Mouse (Mus musculus): ENCODE measurements around the gene Cfi. TPM values are rescaled to one million over a fixed set of nuclear protein-coding genes. Genes with fewer than 3 reads are reported as not detected.

Cfi gene
- polyA plus RNA-seq, 1 experiment from 2014 or later, result 54.6 TPM

DNA sequence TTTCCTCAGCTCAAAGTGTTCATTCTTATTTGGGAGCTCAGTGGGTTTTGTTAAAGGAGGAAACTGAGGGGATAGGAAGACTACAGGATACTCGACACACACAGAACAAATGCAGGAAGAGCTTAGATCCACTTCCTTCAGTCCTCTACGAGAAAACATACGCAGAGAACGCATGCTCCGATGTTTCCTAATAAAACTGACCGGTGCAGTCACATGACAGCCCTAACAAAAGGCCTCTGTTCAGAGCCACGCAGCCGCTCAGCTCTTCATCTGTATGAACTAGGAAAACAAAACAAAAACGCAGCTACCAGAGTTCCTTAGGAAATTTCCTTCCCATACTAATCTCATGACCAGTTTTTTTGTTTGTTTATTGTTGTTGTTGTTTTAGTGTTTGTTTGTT, 14.8 kb upstream of the Cfi start:
- Histone ChIP-seq H3K9ac (ENCODE audit: low read depth, low read length) (no peak overlapping the region), H3K4me3 (ENCODE audit: low read depth, low read length) (no peak overlapping the region), H3K4me2 (replicated peaks; ENCODE audit: low read depth) (no peak overlapping the region), H3K36me3 (ENCODE audit: control insufficient read depth, insufficient read depth) (peaks cover 15% of the 10 kb centered on the region), H3K9me3 (ENCODE audit: control insufficient read depth) (no peaks in the 10 kb centered on the region), H3K27me3 (replicated peaks; ENCODE audit: control insufficient read depth, insufficient read depth, low read length) (no peaks in the 10 kb centered on the region), H3K27ac (ENCODE audit: low read depth, low read length) (no peak overlapping the region), H3K4me1 (replicated peaks; ENCODE audit: control insufficient read depth, insufficient read depth, low read length) (no peaks in the 10 kb centered on the region)
- 56% methylated on average over 9 of the region's 9 CpGs for WGBS
- ATAC-seq, result no peak
- no peak for TF ChIP-seq CTCF (IDR thresholded peaks at IDR 0.05; ENCODE audit: low read depth)

DNA sequence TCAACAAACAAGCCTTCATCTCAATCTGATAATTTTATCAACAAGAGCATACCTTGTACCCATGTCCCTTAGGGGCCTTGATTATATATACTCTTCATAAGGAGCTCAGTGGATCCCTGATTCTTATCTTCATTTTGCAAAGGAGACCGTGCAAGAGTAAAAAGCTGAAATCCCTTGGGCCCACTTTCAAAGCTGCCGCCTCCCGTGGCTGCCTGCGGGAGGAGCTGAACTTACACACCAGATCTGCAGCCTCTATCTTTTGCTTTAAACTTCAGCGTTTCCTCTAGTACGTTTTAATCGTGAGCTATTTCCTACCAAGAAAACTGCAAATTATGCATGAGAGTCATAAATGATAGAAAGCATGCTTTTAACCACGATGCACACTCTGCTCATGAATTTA, 13.9 kb upstream of the Cfi start:
- H3K9me3 ChIP-seq (ENCODE audit: control insufficient read depth), result no peaks in the 10 kb centered on the region
- H3K4me1 ChIP-seq (replicated peaks; ENCODE audit: control insufficient read depth, insufficient read depth, low read length), result no peaks in the 10 kb centered on the region
- 73% methylated on average over 8 of the region's 8 CpGs for WGBS
- ATAC-seq, result no peak
- H3K36me3 ChIP-seq (ENCODE audit: control insufficient read depth, insufficient read depth), result peaks cover 20% of the 10 kb centered on the region
- H3K27ac ChIP-seq (ENCODE audit: low read depth, low read length), result no peak overlapping the region
- no peak for TF ChIP-seq CTCF (IDR thresholded peaks at IDR 0.05; ENCODE audit: low read depth)
- no peaks in the 10 kb centered on the region for H3K27me3 ChIP-seq (replicated peaks; ENCODE audit: control insufficient read depth, insufficient read depth, low read length)
- no peak overlapping the region for H3K9ac ChIP-seq (ENCODE audit: low read depth, low read length)
- no peak overlapping the region for H3K4me2 ChIP-seq (replicated peaks; ENCODE audit: low read depth)
- no peak overlapping the region for H3K4me3 ChIP-seq (ENCODE audit: low read depth, low read length)

DNA sequence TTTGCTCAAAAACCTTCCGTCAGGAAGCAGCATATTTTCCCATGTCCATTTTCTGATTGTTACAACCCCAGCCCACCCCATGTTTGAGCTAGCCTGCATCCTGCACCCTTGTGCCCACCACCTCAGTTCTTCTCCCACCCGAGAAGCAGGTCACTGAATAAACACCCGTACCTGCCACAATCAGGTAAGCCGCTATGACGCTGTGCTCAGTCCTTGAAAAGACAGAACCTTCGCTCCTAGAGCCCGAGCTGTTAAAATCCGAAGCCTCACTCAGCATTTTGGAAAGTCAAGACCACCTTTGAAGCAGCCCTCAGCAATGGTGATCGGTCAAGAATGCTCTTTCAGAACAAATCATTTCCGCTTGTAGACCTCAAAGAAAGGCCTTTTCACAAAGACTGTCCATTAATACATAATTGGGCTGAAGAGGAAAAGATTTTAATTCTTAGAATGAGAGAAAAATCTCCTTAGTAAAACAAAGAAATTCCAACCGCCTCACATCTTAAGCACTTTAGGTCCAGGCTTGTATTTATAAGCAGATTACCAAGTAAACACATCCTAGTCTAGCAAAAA, 13.4 kb upstream of the Cfi start, which contains the start of gene Rrh:
Gene Rrh, minus strand, starts transcription at position 382 of the 570 bp plus-strand sequence.
- H3K27ac ChIP-seq (ENCODE audit: low read depth, low read length), result no peak within 1 kb of the TSS
- H3K9me3 ChIP-seq (ENCODE audit: control insufficient read depth), result no peaks in the 10 kb centered on the region
- H3K4me3 ChIP-seq (ENCODE audit: low read depth, low read length), result no peak within 1 kb of the TSS
- no peak for ATAC-seq
- H3K4me1 ChIP-seq (replicated peaks; ENCODE audit: control insufficient read depth, insufficient read depth, low read length), result no peaks in the 10 kb centered on the region
- 92% methylated on average over 11 of the region's 11 CpGs for WGBS
- no peaks in the 10 kb centered on the region for H3K27me3 ChIP-seq (replicated peaks; ENCODE audit: control insufficient read depth, insufficient read depth, low read length)
- peaks cover 20% of the 10 kb centered on the region for H3K36me3 ChIP-seq (ENCODE audit: control insufficient read depth, insufficient read depth)
- H3K4me2 ChIP-seq (replicated peaks; ENCODE audit: low read depth), result no peak within 1 kb of the TSS
- no peak within 1 kb of the TSS for H3K9ac ChIP-seq (ENCODE audit: low read depth, low read length)
- no peak for TF ChIP-seq CTCF (IDR thresholded peaks at IDR 0.05; ENCODE audit: low read depth)

GRCm38 (mm10) chr3:129823293-129823692, 12.4 kb upstream of the Cfi start:
- no peaks in the 10 kb centered on the region for H3K9me3 ChIP-seq (ENCODE audit: control insufficient read depth)
- H3K9ac ChIP-seq (ENCODE audit: low read depth, low read length), result no peak overlapping the region
- H3K4me1 ChIP-seq (replicated peaks; ENCODE audit: control insufficient read depth, insufficient read depth, low read length), result no peaks in the 10 kb centered on the region
- H3K36me3 ChIP-seq (ENCODE audit: control insufficient read depth, insufficient read depth), result peaks cover 20% of the 10 kb centered on the region
- WGBS, result 50% methylated on average over 5 of the region's 5 CpGs
- no peaks in the 10 kb centered on the region for H3K27me3 ChIP-seq (replicated peaks; ENCODE audit: control insufficient read depth, insufficient read depth, low read length)
- peak; percentile 41; the same call in 1 of the 2 replicates for ATAC-seq
- no peak overlapping the region for H3K4me2 ChIP-seq (replicated peaks; ENCODE audit: low read depth)
- TF ChIP-seq CTCF (IDR thresholded peaks at IDR 0.05; ENCODE audit: low read depth), result peak; percentile 75
- no peak overlapping the region for H3K27ac ChIP-seq (ENCODE audit: low read depth, low read length)
- H3K4me3 ChIP-seq (ENCODE audit: low read depth, low read length), result no peak overlapping the region

DNA sequence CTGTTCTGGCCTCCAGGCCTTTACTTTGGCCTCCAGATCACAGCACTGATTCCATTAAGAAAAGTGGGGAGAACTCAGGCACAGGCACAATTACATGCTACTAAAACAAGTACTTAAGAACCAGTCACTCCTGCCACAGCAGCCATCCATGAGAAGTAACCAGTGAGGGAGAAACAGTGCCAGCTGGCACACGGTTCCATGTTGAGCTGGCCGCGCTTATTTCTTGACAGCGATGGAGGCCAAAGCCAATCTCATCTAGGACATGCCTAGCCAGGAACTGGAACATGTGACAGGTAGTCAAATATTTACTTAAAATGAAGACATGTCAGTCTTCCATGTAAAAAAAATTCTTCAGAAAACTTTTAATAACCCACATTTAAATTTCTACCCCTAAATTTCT, 11.5 kb upstream of the Cfi start:
- ATAC-seq, result no peak
- no peaks in the 10 kb centered on the region for H3K4me1 ChIP-seq (replicated peaks; ENCODE audit: control insufficient read depth, insufficient read depth, low read length)
- no peaks in the 10 kb centered on the region for H3K9me3 ChIP-seq (ENCODE audit: control insufficient read depth)
- H3K36me3 ChIP-seq (ENCODE audit: control insufficient read depth, insufficient read depth), result peaks cover 20% of the 10 kb centered on the region
- WGBS, result 89% methylated on average over 4 of the region's 4 CpGs
- TF ChIP-seq CTCF (IDR thresholded peaks at IDR 0.05; ENCODE audit: low read depth), result no peak
- peak overlapping the region; percentile 28; the same call in 1 of the 2 replicates for H3K27ac ChIP-seq (ENCODE audit: low read depth, low read length)
- no peak overlapping the region for H3K9ac ChIP-seq (ENCODE audit: low read depth, low read length)
- H3K4me2 ChIP-seq (replicated peaks; ENCODE audit: low read depth), result no peak overlapping the region
- H3K27me3 ChIP-seq (replicated peaks; ENCODE audit: control insufficient read depth, insufficient read depth, low read length), result no peaks in the 10 kb centered on the region
- H3K4me3 ChIP-seq (ENCODE audit: low read depth, low read length), result no peak overlapping the region

- TF ChIP-seq CTCF (IDR thresholded peaks at IDR 0.05; ENCODE audit: low read depth), result no peak
- no peak for ATAC-seq
- no peak overlapping the region for H3K9ac ChIP-seq (ENCODE audit: low read depth, low read length)
- no peak overlapping the region for H3K4me2 ChIP-seq (replicated peaks; ENCODE audit: low read depth)
- H3K4me1 ChIP-seq (replicated peaks; ENCODE audit: control insufficient read depth, insufficient read depth, low read length), result no peaks in the 10 kb centered on the region
- no peak overlapping the region for H3K27ac ChIP-seq (ENCODE audit: low read depth, low read length)
- H3K36me3 ChIP-seq (ENCODE audit: control insufficient read depth, insufficient read depth), result peaks cover 20% of the 10 kb centered on the region
- H3K9me3 ChIP-seq (ENCODE audit: control insufficient read depth), result no peaks in the 10 kb centered on the region
- WGBS, result 92% methylated on average over 10 of the region's 10 CpGs
- no peaks in the 10 kb centered on the region for H3K27me3 ChIP-seq (replicated peaks; ENCODE audit: control insufficient read depth, insufficient read depth, low read length)
- H3K4me3 ChIP-seq (ENCODE audit: low read depth, low read length), result no peak overlapping the region
Observed at GRCm38 (mm10) chr3:129824891-129825290, 10.8 kb upstream of the Cfi start.

DNA sequence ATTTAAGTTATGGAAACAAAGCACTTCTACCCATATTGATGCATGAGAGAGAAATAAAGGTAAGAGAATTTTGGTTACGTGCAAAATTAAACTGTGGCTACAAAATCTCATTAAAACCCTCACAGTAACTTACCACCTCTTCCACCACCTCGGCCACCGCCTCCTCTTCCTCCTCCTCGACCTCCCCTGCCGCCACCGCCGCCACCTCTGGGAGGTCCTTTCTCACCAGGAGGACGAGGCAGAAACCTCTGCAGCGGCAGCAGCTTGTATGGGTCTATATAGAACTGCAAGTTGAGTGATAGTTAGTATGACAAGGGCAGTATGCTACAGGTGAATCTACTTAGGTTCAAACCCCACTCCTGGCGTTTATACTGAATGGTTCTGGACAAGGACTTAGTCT, 9.0 kb upstream of the Cfi start:
- Histone ChIP-seq H3K27ac (ENCODE audit: low read depth, low read length) (no peak overlapping the region), H3K4me2 (replicated peaks; ENCODE audit: low read depth) (no peak overlapping the region), H3K9me3 (ENCODE audit: control insufficient read depth) (no peaks in the 10 kb centered on the region), H3K27me3 (replicated peaks; ENCODE audit: control insufficient read depth, insufficient read depth, low read length) (no peaks in the 10 kb centered on the region), H3K36me3 (ENCODE audit: control insufficient read depth, insufficient read depth) (peaks cover 20% of the 10 kb centered on the region), H3K9ac (ENCODE audit: low read depth, low read length) (no peak overlapping the region), H3K4me1 (replicated peaks; ENCODE audit: control insufficient read depth, insufficient read depth, low read length) (no peaks in the 10 kb centered on the region), H3K4me3 (ENCODE audit: low read depth, low read length) (no peak overlapping the region)
- no peak for TF ChIP-seq CTCF (IDR thresholded peaks at IDR 0.05; ENCODE audit: low read depth)
- 86% methylated on average over 10 of the region's 10 CpGs for WGBS
- ATAC-seq, result no peak

All from intestine, postnatal 0 days (tissue).